Mouse (Mus musculus): Measurements from ENCODE around the gene Cybc1.
A peak's percentile ranks its signal among the peaks of the same experiment; 100 is the strongest.

The Cybc1 gene

DNA sequence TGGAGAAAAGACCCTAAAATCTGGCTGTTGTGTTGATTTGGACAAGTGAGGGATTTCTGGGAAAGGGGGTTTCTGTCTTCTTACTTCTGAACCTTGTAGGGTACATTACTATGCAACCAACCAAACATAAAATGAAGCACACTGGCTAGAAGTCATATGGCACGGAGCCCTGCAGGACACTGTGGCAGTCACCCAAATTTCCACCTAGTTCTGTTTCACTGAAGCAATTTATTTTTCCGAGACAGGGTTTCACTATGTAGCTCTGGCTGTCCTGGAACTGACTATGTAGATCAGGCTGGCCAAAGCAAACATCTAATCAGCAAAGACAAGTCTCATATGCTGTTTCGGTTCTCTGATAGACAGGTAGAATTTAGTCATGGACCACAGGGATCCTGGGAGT is 39.4 kb downstream of the Cybc1 start:
- H3K36me3 ChIP-seq (ENCODE audit: control insufficient read depth, insufficient read depth, low read length, poor library complexity, severe bottlenecking), result no peaks in the 10 kb centered on the region
- no peak for DNase-seq (ENCODE audit: low read depth, low spot score)
- H3K27me3 ChIP-seq (ENCODE audit: control insufficient read depth, insufficient read depth, low read length, poor library complexity, severe bottlenecking), result no peaks in the 10 kb centered on the region

DNA sequence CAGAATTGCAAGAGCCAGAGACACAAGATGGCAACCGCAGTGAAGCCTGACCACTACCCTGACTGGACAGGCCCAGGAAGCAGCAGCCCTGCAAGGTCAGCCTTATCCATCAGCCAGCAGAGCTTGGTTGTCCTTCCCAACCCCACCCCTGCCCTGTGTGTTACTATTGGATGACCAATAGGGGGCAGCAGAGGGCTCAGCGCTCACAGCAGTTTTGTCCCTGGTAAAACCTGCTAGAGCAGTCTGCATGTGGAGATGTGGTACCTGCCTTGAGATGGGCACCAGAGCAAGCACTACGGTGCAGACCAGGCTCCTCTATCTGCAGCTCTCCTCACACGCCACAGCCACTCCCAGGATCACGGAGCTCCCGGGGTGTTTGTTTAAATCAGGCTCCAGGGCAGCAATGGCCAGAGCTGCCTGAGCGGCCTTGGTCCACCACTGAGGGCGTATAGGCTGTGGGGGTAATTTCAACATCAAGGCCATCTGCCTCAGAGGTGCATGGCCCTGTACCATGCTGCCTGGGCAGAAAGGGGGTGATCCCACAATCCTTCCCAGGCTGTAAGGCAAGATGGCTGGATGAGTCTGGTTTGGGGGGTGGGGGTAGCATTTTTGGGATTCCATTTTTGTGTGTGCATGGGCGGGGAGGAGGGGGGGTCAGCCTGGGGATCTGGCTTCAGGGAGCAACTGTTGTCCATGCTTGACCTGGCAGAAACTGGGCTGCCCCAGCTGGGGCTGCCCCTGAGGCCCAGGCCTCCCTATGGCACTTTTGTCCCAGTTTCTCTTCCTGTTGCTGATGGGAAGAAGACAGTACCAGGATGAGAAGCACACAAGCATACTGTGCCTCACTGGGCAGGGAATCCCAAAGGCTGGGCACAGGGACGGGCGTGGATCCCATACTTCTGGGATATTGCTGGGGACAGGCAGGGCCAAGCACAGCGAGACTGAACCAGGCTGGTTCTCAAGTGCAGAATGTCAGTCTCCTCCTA is 52.5 kb downstream of the Cybc1 start:
- peak; percentile 75 for DNase-seq (ENCODE audit: low read depth, low spot score)
- Histone ChIP-seq H3K27me3 (ENCODE audit: control insufficient read depth, insufficient read depth, low read length, poor library complexity, severe bottlenecking) (no peaks in the 10 kb centered on the region), H3K36me3 (ENCODE audit: control insufficient read depth, insufficient read depth, low read length, poor library complexity, severe bottlenecking) (no peaks in the 10 kb centered on the region)

DNA sequence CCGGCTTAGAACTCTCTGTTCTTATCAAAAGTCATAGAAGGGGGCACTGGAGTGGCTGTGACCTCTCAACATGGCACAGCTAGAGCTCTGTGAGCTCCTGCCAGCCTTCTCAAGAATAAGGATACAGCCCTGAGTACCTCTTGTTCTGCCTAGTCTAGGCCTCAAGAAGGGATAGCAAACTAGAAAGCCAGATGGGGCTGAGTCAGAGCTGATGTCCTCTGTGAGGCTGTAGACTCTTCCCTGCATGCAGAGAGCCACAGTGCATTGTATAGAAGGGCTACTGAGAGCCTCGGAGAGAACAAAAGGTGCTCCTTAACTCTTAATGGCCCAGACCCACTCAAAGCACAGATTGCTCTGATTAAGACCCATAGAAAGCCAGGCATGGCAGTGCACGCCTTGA is 54.9 kb downstream of the Cybc1 start:
- no peaks in the 10 kb centered on the region for H3K27me3 ChIP-seq (ENCODE audit: control insufficient read depth, insufficient read depth, low read length, poor library complexity, severe bottlenecking)
- H3K36me3 ChIP-seq (ENCODE audit: control insufficient read depth, insufficient read depth, low read length, poor library complexity, severe bottlenecking), result no peaks in the 10 kb centered on the region

DNA sequence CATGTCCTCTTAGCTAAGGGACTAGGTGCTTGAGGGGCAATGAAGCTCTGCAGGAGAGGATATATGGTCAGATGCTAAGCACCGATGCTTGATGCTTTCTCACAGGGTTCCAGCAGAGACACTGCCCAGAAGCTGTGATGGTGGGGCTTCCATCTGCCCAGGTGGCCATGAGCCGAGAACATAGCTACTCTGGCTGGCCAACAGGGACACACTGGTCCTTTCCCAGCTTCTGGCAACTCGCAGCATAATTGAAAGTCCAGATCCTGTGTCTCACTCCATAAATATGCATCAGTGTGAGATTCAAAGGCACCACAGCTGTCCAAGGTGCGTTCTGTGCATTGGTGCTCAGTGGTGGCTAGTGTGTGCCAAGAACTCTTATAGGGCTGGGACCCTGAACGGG is 55.9 kb downstream of the Cybc1 start:
- H3K27me3 ChIP-seq (ENCODE audit: control insufficient read depth, insufficient read depth, low read length, poor library complexity, severe bottlenecking), result no peaks in the 10 kb centered on the region
- DNase-seq (ENCODE audit: low read depth, low spot score), result no peak
- no peaks in the 10 kb centered on the region for H3K36me3 ChIP-seq (ENCODE audit: control insufficient read depth, insufficient read depth, low read length, poor library complexity, severe bottlenecking)

More for the DNA sequence above, 54.9 kb downstream of the Cybc1 start:
- DNase-seq (ENCODE audit: low read depth, low spot score), result no peak
